Mouse (Mus musculus) testis, adult 2 months (tissue): ENCODE data around the gene Xylt1.

ENCODE experiments used
- CTCF ChIP-seq: fragments of 200-500 bp; IDR thresholded peaks from 2 replicates; pipeline ENCODE4 v1.5.1; 2012; ENCODE audit warnings: low read depth, mild to moderate bottlenecking, inconsistent platforms, low read length, moderate library complexity; ENCODE audit not compliant: control insufficient read depth, insufficient read depth, insufficient replicate concordance
- POLR2A ChIP-seq: fragments of 200-500 bp; IDR thresholded peaks from 2 replicates; pipeline ENCODE4 v1.6.1; 2012; ENCODE audit warnings: low read depth, mild to moderate bottlenecking, inconsistent platforms, low read length, moderate library complexity; ENCODE audit not compliant: control insufficient read depth

DNA sequence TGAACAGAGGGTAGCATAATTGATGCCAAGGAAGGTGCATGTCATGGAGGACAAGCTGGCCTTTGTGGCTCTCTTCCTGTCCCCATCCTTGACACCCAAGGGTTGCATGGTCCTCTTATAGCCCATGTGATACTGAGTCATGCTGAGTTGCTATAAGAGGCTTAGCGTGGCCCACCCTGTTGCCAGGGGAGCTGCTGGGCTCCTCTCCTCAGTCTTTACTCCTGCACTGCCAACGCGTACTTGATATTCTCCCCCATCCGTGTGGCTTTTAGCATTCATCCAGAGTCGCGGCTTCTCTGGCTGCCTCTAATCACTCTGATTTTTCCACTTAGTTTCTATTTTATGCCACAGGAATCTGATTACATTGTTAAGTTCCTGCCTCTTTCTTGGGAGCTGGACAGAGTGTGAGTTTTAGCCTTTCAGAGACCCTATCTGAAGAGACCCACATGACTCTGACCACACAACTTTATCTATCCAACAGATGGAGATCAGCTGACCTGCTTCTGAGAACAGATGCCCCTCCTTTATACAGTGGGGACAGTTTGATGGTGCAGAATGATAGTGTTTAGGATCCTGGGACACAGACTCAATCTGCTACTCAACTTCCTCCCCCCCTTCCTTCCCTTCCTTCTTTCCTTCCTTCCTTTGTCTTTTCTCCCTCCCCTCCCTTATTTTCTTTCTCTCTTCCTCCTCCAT lies 206.6 kb downstream of the Xylt1 start:
- TF ChIP-seq CTCF (no peak), POLR2A (no peak)
